Mouse (Mus musculus) CD4-positive, CD25-positive, alpha-beta regulatory T cell, adult 2 months (primary cell): ENCODE results near the gene 4930435E12Rik.
"Not testable (repeated sequence)": the region's sequence is repeated elsewhere in the genome, so short reads cannot be mapped to it uniquely, and the experiment has no call there.

Experiments used
- DNase-seq: peaks from one replicate; pipeline ENCODE4 v3.0.0-alpha.2; 2012; ENCODE audit warnings: low read depth, low spot score

4930435E12Rik gene

DNA sequence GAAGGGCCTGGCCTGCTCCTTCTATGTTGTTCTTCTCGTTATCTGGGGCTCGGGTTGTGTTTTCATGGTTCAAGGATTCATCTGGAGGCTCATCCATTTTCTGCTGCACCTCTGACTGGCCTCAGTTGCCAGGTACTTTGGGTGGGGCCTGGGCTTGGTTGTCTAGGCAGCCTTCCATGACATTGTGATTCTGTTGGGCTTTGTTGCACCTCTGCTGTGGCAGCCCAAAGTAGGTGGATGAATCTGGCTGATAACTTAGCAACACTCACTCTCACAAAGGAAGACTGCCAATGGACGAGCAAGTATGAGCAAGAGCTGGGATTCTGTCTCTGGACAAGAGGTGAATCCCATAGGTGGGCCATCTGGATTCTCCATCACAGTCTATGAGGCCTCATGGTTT lies at the start of gene 4930435E12Rik:
TSS of gene 4930435E12Rik (minus strand) at position 101 of the 400 bp plus-strand sequence.
- no peak for DNase-seq

DNA sequence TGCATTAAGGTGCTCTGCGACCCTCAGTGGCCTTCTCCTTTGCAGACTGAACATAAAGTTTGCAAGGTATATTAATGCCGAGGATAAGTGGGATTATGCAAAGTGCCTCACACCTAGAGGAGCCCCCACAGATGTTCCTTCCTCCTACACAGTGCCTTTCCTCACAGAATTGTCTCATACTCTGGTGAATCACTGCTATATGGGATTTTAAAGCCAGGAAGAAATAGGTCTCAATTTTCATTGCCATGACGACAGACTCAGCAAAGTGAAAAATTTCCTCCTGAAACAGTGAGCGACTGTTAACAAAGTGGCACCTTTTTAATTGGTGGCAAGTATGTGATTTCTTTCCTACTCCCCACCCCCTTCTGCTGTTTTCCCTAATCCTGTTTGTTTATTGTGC lies 45.9 kb upstream of the 4930435E12Rik start:
- DNase-seq, result no peak

DNA sequence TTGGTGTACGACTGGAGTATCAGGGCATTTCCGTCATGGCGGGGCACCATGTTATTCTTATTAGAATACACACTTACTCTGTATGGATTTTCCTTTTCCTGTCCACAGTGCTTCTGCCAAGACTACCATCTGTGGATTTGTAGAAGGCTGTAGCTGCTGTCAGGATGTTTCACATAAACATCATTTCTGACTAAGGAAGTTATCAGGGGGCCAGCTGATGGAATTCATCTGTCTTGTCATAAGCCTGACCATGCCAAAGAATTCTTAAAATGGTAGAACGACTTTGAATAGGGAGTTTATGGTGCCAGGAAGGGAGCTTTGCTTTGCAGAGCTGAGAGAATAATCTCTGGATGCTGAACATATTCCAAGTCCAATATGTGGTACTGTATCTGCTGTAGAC lies 44.7 kb upstream of the 4930435E12Rik start:
- no peak for DNase-seq

DNA sequence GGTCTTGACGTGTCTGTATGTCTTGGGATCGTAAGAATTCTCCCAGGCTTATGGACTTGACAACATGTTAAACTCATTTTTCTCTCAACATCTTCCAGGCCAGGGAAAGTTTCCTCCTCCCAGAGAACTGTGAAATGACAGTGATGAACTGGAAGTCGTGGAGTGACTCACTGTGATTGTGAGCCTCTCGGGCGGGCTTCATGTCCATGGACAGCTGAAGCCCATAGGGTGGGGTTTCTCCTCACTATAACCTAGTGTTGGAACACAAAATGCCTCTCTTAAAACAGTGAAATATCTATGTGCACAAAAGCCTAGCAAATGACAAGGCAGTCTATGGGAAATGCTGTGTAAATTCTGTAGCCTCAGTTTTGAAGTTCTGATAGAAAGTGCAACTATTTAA lies 35.8 kb upstream of the 4930435E12Rik start:
- no peak for DNase-seq

DNA sequence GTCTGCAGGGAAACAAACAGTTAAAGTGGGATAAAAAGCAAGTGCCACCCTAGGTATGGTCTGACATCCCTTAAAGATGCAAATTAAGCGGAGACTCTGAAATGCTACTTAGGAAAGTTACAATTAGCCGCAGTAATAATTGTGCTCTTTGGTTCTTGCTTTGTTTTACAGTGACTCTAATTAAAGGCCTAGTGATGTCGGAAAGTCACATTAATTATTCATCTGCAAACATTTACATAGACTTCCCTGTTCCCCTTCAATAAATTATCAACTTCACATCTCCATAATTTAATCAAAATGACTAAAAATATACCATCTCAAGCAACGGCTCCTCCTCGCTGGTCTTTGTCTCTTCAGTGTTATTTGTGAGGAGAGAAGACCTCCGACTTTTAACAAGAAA lies 32.0 kb upstream of the 4930435E12Rik start:
- no peak for DNase-seq

DNA sequence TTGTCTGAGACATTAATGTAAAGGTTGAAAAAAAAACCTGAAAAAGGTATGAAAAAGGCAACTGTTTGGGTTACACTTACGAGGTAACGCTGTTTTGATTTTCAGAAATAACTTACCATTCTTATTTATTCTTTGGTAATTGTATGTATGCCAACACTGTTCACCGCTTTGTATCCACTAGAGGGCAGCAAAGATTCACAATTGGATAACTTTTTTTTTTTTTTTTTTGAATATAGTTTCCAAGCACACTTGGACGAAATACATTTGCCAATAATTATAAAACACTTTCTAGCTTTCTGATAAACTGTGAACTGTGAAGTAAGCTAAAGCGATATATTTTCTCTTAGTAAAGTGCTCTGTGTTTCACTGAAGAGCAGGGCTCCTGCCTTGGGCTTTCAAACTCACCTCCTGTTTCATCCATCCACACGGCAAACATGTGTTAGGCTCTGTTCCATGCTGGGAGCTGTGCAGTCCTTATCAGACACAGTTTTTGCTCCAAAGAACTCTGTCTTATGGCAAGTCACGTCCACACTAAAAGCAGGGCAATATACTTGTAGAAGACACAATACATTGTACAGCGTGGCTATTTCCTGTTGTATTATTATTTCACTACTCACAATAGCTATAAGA lies 29.7 kb upstream of the 4930435E12Rik start:
- DNase-seq, result peak; percentile 58

DNA sequence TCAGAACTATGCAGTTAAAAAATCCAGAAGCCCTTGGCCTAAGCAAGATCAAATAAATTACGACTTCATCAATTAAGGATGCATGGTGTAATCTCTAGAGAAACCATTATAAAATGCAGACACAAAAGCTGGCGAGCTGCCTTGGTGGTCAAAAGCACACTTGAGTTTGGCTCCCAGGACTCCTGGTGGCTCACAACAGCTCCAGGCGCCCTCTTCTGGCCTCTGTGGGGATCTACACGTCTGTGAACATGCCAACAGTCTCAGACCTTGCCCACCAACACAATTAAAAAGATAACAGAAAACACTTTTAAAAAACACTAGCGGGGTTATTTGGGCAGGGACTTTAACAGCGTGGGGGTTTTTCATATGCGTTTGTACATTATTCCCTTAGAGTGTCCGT lies 16.0 kb downstream of the 4930435E12Rik start:
- peak; percentile 78 for DNase-seq

DNA sequence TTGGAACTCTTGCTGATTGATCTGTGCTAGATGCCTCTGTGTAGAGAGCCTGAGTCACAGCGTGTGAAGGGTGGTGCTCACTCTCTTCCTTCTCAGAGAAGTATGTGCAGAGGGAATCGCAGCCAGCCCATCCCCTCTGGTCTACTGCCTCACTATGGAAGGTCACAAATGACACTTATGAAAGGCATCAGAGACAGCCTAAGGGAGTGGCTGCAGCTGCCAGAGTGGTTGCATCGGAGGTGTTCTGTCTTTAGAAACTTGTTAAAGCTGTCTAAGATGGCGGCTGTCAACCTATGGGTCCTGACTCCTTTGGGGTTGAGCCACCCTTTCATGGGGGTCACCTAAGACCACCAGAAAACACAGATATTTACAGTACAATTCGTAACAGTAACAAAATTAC lies 18.4 kb downstream of the 4930435E12Rik start:
- no peak for DNase-seq

DNA sequence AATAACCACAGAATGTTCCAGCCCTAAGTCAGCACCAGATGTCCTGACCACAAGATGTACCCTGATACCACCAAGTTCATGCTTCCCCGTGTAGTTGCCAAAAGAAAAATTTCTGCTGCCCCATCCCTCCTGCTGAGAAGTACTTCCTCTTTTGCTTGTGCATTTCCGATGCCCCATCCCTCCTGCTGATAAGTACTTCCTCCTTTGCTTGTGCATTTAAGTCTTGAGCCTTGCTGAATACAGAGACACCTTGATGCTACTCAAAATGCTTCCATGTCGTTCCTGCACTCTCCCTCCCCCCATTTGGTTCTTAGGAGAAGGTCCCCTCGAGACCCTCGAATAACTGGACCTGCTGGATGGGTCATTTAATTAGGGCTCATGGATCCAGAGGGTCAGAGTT lies 20.8 kb downstream of the 4930435E12Rik start:
- not testable (repeated sequence) for DNase-seq

DNA sequence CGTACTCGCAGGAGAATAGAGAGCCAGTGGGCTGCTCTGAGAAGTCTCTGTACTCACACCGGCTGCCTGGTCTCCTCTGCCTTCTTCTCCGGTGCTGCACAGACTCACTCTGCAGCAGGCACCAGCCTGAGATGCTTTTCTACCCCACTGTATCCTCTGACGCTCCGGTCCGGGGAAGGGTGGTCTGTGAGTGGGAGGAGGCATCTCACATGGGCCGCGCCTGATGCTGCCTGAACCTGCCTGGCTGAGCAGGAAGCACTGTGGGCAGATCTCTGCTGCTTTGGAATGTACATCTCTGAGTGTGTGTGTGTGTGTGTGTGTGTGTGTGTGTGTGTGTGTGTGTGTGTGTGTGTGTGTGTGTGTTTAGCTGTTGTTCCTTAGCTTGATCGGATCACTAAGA lies 28.5 kb downstream of the 4930435E12Rik start, which contains the start of gene Upk1b:
TSS of gene Upk1b (minus strand) at position 238 of the 400 bp plus-strand sequence.
- DNase-seq, result peak; percentile 14

DNA sequence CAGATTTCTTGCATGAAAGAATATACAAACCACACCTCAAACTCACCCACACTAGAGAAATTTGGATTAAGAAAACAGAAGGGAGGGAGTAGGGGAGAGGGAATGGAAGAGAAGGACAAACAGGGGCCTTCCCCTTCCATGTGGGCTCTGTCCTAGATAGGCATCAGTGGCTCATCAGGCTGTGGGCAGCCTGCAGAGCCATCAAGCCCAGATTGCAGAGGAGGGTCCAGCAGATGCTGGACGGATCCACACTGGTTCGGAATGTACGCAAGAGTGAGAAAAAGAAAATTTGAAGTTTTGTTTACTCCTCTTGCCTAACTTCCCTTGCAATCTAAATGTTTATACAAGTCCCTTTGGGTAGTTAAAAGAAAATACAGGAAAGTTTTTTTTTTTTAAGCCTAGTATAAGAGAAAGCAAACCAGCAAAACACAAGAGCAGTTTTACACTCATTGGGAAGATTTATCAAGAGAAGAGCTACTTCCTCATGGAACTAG lies 29.5 kb downstream of the 4930435E12Rik start:
- DNase-seq, result no peak

DNA sequence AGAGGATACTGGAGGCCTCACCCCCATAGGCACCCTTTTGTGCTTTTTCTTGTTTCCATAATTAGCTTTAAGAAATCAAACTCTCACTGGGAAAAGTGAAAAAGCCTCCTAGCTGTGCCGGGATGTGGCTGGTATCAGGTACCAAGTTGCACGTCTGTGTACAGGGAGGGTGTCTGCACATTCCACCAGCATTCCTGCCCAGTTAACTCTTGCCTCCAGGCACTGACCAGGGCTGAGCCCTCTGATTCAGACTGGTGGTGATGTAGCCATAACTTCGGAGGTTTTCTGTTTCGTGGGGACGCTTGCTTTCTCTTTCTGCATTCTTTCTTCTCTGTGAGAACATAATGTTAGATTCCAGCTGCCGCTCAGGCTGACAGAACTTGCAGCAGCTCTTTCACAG lies 35.4 kb downstream of the 4930435E12Rik start:
- no peak for DNase-seq

DNA sequence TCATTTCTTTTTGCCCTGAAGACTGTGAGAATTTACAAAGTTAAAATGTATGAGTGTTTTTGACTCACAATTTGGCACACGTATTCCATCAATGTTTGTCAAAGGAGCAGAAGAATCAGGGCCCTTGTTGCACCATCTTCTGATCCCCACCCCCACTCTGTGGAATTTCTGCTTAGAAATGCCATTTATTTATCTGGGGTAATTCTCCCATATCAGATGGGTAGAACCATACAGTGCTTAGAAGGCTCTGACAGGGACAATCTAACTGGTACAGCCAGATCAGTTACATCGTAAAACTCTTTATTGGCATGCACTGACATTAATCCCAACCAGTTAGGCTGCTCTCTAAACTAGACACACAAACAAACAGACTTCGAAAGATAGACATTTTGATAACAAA lies 38.6 kb downstream of the 4930435E12Rik start:
- DNase-seq, result no peak

DNA sequence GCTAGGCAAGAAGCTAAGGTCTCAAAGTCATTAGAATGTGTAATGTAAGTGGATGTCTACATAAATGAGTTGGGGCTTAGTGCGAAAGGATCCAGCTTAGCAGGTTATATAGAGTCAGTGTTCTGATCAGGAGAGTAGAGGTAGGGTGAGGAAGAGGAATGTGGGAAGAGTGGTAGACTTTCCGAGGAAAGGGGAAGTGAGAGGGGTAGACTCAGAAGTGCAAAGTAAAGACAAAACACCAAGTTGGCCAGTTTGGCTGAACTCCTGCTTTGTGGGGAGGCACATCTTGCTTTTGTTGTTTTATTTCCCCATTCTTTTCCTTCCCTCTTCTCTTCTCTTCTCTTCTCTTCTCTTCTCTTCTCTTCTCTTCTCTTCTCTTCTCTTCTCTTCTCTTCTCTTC lies 39.5 kb downstream of the 4930435E12Rik start:
- no peak for DNase-seq

DNA sequence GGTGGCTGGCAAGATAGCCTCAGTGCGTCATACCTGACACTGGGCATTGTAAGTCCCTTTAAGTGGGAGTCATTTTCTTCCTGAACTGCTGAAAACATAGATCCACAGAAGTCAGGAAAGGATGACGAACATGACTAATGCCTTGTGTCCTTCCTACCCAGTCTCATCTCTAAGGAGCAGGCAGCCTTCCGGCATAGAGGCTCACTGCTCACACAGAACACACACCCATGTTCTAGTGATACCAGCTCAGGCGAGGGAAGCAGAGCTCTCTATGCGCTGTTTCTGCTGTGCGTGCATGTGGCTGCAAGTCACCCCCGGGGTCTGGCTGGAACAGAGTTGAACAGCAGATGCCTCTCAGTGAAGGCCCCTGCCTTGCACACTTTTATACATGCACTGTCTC lies 43.2 kb downstream of the 4930435E12Rik start:
- DNase-seq, result no peak

DNA sequence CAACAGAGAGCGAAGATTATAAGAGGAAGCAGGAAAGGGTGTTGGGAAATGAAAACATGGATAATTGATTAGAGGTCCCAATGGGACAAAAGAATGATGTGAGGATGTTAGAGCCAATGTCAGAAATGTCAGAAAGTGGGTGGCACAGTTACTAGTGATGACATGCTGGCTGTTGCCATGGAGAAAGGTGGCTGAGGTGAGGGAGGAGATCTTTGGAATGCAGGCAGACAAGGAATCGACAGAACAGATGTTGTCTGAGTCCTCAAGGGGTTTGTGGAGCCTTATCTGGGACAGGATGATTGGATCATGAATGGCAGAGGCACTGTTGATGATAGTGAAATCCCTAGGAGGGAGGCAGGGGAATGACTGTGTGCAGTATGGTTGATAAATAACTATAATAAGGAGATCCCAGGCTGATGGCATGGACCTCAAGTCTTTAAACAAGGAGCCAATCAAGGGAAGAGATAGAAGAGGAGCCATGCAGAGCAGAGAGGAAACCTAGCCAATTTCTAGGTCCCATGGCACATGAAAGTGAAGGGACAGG lies 46.0 kb downstream of the 4930435E12Rik start:
- no peak for DNase-seq

DNA sequence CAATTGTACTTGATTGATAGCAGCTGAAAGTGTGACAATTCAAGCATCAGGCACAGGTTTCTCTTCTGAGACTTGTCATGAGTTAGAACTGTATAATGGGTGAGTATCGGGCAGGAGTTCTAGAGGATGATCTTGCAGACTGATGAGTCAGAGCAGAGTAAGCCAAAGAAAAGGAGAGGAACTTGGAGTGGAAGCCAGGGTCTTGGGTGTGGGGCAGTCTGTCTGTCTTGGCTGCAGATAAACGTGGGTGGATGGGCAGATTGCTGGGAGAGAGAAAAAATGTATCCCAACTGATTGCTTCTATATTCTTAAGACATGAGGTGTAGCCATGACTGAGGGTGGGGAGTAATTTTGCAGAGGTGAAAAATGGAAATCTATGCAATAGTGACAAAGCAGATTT lies 46.6 kb downstream of the 4930435E12Rik start:
- no peak for DNase-seq

DNA sequence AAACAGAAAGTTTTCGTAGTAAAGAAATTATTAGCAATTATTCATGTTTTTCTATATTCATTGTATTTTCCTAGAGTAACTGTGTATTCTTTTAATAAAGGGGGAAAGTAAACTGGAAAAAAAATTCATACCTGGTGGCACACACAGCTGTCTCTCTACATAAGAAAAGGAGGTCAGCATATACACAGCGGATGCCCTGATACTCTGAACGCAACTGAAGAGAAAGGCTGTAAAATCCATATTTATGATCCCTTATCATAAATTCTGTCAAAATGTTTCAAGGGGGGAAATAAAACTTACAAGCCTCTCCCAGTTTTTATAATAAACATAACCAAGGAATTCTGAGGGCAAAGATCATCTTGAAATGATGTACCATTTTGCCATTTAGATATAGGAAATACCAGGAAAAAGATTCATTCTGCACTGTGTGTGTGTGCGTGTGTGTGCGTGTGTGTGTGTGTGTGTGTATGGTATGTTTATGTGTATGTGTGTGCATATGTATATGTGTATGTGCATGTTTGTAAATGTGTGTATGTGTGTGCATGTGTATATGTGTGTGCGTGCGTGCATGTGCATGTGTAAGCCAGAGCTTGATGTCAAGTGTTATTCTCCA lies 47.5 kb downstream of the 4930435E12Rik start:
- no peak for DNase-seq

DNA sequence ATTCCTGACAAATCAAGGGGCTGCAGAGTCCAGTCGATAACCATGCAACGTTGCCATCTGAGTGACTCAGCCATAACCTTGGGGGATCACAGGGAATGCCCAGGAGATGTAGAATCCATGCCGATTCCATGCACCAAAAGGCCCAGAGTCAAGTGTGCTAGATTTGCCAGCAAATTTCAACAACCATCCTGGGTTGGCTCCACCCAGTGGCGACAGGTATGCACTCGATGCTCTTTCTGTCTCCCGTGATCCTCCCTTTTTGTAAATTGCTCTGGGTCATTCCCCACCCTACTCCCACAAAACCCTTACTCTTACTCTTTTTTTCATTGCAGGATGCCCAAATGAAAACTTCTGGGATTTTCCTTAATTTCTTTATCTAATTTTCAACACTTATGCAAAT lies 52.2 kb downstream of the 4930435E12Rik start:
- no peak for DNase-seq

DNA sequence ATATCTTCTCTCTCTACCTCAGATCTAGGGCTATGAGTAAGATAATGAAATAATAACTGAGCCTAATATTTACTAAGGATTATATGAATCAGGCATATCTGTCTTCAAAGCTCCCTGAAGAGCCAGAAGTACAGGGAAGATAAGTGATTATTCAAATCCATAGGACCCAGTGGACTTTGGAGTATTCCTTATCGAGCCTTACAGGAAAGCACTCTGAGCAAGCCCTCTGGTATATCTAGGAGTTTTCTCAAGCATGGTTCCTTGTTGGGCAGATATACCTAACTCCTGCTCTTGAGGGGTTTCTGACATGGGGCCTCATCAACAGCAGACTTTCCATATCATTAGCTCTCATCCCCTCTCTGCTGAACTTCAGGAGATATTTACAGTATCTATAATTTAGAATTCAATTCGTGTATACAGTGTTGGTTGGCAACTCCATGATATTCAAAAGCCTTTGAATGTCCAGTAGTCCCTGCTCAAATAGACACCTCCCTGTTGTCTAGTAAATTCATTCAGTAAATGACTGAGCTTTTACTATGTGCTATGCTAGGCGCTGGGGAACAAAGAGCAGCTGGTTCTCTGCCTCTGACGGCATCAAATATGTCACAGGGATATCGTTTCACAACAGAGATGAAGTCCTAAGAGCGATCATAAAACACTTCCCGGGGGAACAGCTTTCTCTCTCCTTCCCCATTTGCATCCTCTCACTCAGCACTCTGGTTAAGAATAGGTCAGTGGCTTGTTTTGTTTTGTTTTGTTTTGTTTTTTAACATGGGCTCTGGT lies 53.4 kb downstream of the 4930435E12Rik start:
- no peak for DNase-seq

DNA sequence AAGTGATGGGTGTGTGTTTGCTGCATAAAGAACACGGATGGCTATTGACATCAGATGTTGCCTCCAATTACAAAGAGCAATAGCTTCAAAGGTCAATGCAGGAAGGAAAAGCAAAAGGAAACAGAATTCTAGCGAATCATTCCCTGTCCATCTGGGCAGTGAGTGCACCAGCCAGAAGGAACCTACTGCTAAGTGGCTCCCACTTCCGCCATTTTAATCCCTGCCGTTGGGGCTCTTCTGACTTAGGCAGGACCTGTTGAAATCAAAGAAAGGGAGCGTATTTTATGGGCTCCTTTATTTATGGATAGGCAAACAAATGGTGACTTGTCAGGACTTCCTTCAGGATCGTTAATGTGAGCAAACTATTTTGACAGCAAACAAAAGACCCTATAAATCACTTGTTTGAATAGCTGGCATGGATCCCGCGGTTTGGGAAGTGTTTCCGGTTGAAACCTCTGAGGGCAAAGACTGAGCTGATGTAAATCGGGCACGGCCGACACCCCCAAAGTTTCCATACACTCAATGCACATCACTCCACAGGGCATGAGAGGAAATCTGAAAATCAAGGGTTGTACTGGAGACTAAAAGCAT lies 55.5 kb downstream of the 4930435E12Rik start:
- no peak for DNase-seq

DNA sequence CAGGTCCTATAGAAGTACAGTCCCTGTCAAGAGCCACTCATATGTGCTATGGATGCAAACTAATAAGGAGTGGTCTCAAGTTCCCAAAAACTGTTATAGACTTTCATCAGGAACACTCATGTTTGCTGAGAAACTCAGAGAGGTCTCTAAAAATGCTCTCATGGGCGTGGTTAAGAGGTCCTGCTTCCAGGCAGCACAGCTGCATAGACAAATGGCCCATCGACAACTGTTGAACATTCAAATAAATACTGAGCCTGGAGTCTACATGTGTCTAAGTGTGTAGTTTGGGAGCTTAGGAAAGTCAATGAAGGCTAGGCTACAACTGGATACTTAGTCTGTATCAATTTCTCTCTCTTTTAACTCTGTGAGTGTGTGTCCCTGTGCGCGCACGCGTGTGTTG lies 57.4 kb downstream of the 4930435E12Rik start:
- no peak for DNase-seq
